Mouse (Mus musculus) heart, embryonic 14.5 days (tissue): ENCODE results near the gene Pdlim1. TPM values are rescaled to one million over a fixed set of nuclear protein-coding genes. Genes with fewer than 3 reads are reported as not detected.

Experiments used
- ATAC-seq: fragments of 200-750 bp; cut with Nextera tagmentation; 2 replicates; pipeline ENCODE4 v1.8.0; 2017; ENCODE audit warnings: low read depth, moderate TSS enrichment; ENCODE audit not compliant: insufficient number of reproducible peaks, insufficient read depth, low FRiP score
- H3K27ac ChIP-seq, 2 experiments: fragments of 200-500 bp in 1 of 2; fragments of 300-500 bp in 1 of 2; sonication (generic) in 1 of 2; replicated peaks in 1 of 2; 2 replicates each; pipeline ENCODE4 v1.5.1; 2012 to 2014; ENCODE audit warnings: low read depth in 2 of 2, low read length in 2 of 2, control low read depth in 1 of 2, mild to moderate bottlenecking in 1 of 2, mixed read lengths in 1 of 2; ENCODE audit not compliant: control insufficient read depth in 1 of 2, insufficient read depth in 1 of 2
- H3K27me3 ChIP-seq: fragments of 300-500 bp; sonication (generic); 2 replicates; pipeline ENCODE4 v1.6.1; 2014; ENCODE audit warnings: mild to moderate bottlenecking, low read length, control low read depth; ENCODE audit not compliant: control insufficient read depth, insufficient read depth
- H3K36me3 ChIP-seq: fragments of 300-500 bp; sonication (generic); 2 replicates; pipeline ENCODE4 v1.6.1; 2014; ENCODE audit warnings: mild to moderate bottlenecking, control low read depth, low read length, mixed read lengths; ENCODE audit not compliant: control insufficient read depth, insufficient read depth
- H3K4me1 ChIP-seq, 2 experiments: fragments of 200-500 bp in 1 of 2; fragments of 300-500 bp in 1 of 2; sonication (generic) in 1 of 2; 2 replicates each; pipeline ENCODE4 v1.6.1; 2012 to 2014; ENCODE audit warnings: low read length in 2 of 2, control low read depth in 1 of 2, mixed read lengths in 1 of 2; ENCODE audit not compliant: control insufficient read depth in 2 of 2, insufficient read depth in 2 of 2
- H3K4me2 ChIP-seq: fragments of 300-500 bp; sonication (generic); 2 replicates; pipeline ENCODE4 v1.6.1; 2014; ENCODE audit warnings: mild to moderate bottlenecking, low read length
- H3K4me3 ChIP-seq, 2 experiments: fragments of 200-500 bp in 1 of 2; fragments of 300-500 bp in 1 of 2; sonication (generic) in 1 of 2; 2 replicates each; pipeline ENCODE4 v1.5.1; 2012 to 2014; ENCODE audit warnings: low read length in 2 of 2, mild to moderate bottlenecking in 2 of 2, control low read depth in 1 of 2, low read depth in 1 of 2, moderate library complexity in 1 of 2; ENCODE audit not compliant: control insufficient read depth in 1 of 2, insufficient read depth in 1 of 2
- H3K9ac ChIP-seq: fragments of 300-500 bp; sonication (generic); 2 replicates; pipeline ENCODE4 v1.6.1; 2014; ENCODE audit warnings: mild to moderate bottlenecking, low read length
- H3K9me3 ChIP-seq: fragments of 300-500 bp; sonication (generic); 2 replicates; pipeline ENCODE4 v1.6.1; 2016; ENCODE audit warnings: low read length, control low read depth; ENCODE audit not compliant: control insufficient read depth
- WGBS: fragments of 180-500 bp; shearing (Covaris S2); extraction: QIAGEN DNeasy Blood & Tissue Kit; methylation state at CpG from one replicate; pipeline ENCODE4 v1.1.7; 2014; 5-methylcytosine and 5-hydroxymethylcytosine counted together
- polyA plus RNA-seq: library from polyadenylated mRNA; unstranded; fragments of >200 nt; fragmentation: Nextera tagmentation; extraction: Ambion mirVana; gene quantifications from 2 replicates; pipeline ENCODE4 v1.2.1, GENCODE M21; 2014

The Pdlim1 gene
- 266 and 278 TPM in 2 replicates for polyA plus RNA-seq

GRCm38 (mm10) chr19:40271308-40271892 lies at the start of gene Pdlim1:
Gene Pdlim1 (minus strand): TSS chr19:40271842.
- H3K27me3 ChIP-seq = no peaks in the 10 kb centered on the region
- H3K36me3 ChIP-seq = no peaks in the 10 kb centered on the region
- peak within 1 kb of the TSS; percentile 94 for H3K9ac ChIP-seq
- H3K27ac ChIP-seq = peak within 1 kb of the TSS; percentile 79 to 88
- H3K4me2 ChIP-seq = peak within 1 kb of the TSS; percentile 87
- H3K9me3 ChIP-seq = no peaks in the 10 kb centered on the region
- peak; percentile 89 for ATAC-seq
- peak within 1 kb of the TSS; percentile 81 to 95 for H3K4me3 ChIP-seq
- WGBS = under 1% methylated on average over 51 of the region's 54 CpGs
- H3K4me1 ChIP-seq = peaks cover 10 to 28% of the 10 kb centered on the region in 2 experiments

DNA sequence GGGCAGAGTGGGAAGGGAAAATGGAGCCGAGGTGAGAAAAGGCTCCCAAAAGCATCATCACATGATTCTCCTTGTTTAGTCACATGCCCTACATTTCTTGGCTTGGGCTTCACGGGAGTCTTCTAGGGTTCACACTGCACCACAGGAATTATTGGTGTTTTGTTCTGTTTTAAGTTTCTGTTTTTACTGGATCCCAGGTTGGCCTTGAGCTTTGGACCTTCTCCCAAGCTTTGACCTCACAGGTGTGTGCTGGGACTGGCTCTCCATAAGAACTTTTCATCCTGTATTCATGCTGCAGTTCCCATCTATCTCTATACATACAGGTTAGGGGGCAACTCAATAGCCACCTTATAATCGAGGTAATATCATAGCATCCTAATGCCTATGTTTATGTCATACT lies 47.6 kb upstream of the Pdlim1 start:
- H3K4me3 ChIP-seq = no peak overlapping the region
- no peaks in the 10 kb centered on the region for H3K9me3 ChIP-seq
- no peak for ATAC-seq
- H3K9ac ChIP-seq = no peak overlapping the region
- H3K27ac ChIP-seq = peak overlapping the region in 1 of 2 experiments; percentile 48; a peak in 1 of 4 replicates
- 64% methylated on average over 3 of the region's 3 CpGs for WGBS
- peaks cover 74% of the 10 kb centered on the region for H3K36me3 ChIP-seq
- H3K4me1 ChIP-seq = peaks cover 6 to 16% of the 10 kb centered on the region in 2 experiments; a peak in 3 of 4 replicates
- H3K27me3 ChIP-seq = no peaks in the 10 kb centered on the region
- H3K4me2 ChIP-seq = no peak overlapping the region

GRCm38 (mm10) chr19:40318511-40318910 lies 46.9 kb upstream of the Pdlim1 start:
- WGBS = 15% methylated on average over 6 of the region's 6 CpGs
- Histone ChIP-seq H3K4me2 (no peak overlapping the region), H3K9ac (no peak overlapping the region), H3K4me1 (peaks cover 6 to 16% of the 10 kb centered on the region in 2 experiments; a peak in 3 of 4 replicates), H3K27me3 (no peaks in the 10 kb centered on the region), H3K4me3 (no peak overlapping the region), H3K36me3 (peaks cover 74% of the 10 kb centered on the region), H3K27ac (peak overlapping the region; percentile 18 to 48), H3K9me3 (no peaks in the 10 kb centered on the region)
- ATAC-seq = no peak

GRCm38 (mm10) chr19:40317001-40317400 lies 45.4 kb upstream of the Pdlim1 start:
- Histone ChIP-seq H3K4me2 (no peak overlapping the region), H3K4me3 (no peak overlapping the region), H3K4me1 (peaks cover 6 to 16% of the 10 kb centered on the region in 2 experiments; a peak in 3 of 4 replicates), H3K27ac (no peak overlapping the region), H3K9ac (no peak overlapping the region), H3K9me3 (no peaks in the 10 kb centered on the region), H3K36me3 (peaks cover 71% of the 10 kb centered on the region), H3K27me3 (no peaks in the 10 kb centered on the region)
- WGBS = 54% methylated on average over 4 of the region's 4 CpGs
- ATAC-seq = peak; percentile 45; the same call in 1 of the 2 replicates

- peaks cover 6 to 15% of the 10 kb centered on the region in 2 experiments; a peak in 3 of 4 replicates for H3K4me1 ChIP-seq
- no peaks in the 10 kb centered on the region for H3K27me3 ChIP-seq
- no peak overlapping the region for H3K27ac ChIP-seq
- H3K4me3 ChIP-seq = no peak overlapping the region
- no peak for ATAC-seq
- H3K36me3 ChIP-seq = peaks cover 76% of the 10 kb centered on the region
- H3K9ac ChIP-seq = no peak overlapping the region
- no peaks in the 10 kb centered on the region for H3K9me3 ChIP-seq
- 88% methylated on average over 11 of the region's 11 CpGs for WGBS
- H3K4me2 ChIP-seq = no peak overlapping the region
Observed at GRCm38 (mm10) chr19:40314252-40314651, 42.6 kb upstream of the Pdlim1 start.

- H3K27ac ChIP-seq = no peak overlapping the region
- H3K9ac ChIP-seq = no peak overlapping the region
- ATAC-seq = no peak
- peaks cover 79% of the 10 kb centered on the region for H3K36me3 ChIP-seq
- 90% methylated on average over 8 of the region's 8 CpGs for WGBS
- H3K4me3 ChIP-seq = no peak overlapping the region
- no peaks in the 10 kb centered on the region for H3K27me3 ChIP-seq
- H3K4me1 ChIP-seq = peaks cover 8% of the 10 kb centered on the region in 2 experiments; a peak in 3 of 4 replicates
- H3K4me2 ChIP-seq = no peak overlapping the region
- H3K9me3 ChIP-seq = no peaks in the 10 kb centered on the region
Observed at GRCm38 (mm10) chr19:40311631-40312030, 40.0 kb upstream of the Pdlim1 start.

DNA sequence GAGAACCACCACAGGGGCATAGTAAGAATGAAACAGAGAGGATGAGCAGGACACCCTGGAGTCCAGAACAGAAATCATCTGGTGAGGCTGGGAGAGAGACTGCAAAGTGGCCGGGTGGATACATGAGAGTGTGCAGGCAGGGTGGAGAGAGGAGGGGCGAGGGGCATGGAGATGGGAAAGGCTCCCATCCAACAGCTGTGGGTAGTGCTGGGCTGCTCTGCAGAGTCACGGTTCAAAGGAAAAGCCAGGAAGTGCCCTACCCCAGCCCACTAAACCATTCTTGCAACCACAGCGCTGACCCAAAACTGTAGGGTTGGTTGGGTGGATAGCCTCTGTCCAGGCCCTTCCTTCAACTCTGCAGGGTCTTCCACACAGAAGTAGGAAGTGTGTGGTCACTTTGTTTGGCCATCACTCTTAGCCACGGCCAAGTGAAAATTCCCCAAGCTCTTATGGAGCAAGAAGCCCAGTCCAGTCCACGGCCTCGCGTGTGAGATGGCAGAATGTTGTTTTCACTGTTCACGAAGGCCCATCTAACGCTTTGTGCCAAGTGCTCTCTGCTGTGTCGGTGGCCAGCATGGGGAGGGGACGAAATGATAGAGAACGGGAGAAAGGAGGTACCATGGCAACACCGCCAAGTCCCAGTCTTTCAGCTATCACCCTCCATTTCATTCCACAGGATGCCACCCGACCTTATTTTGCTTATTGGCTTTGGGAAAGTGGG lies 38.9 kb upstream of the Pdlim1 start:
- Histone ChIP-seq H3K9ac (no peak overlapping the region), H3K27me3 (no peaks in the 10 kb centered on the region), H3K36me3 (peaks cover 69% of the 10 kb centered on the region), H3K27ac (no peak overlapping the region), H3K4me1 (peaks cover 8% of the 10 kb centered on the region in 2 experiments; a peak in 3 of 4 replicates), H3K4me2 (no peak overlapping the region), H3K9me3 (no peaks in the 10 kb centered on the region), H3K4me3 (no peak overlapping the region)
- no peak for ATAC-seq
- 85% methylated on average over 15 of the region's 15 CpGs for WGBS
